Mouse (Mus musculus) embryo, embryonic 10.5 days (tissue): Measurements from ENCODE around the gene Vmn1r9.
"Not testable (repeated sequence)": the region's sequence is repeated elsewhere in the genome, so short reads cannot be mapped to it uniquely, and the experiment has no call there.

Experiments used
- DNase-seq: peaks from one replicate; pipeline ENCODE4 v3.0.0-alpha.2; 2015; ENCODE audit warnings: low spot score

Gene Vmn1r9

GRCm38 (mm10) chr6:57066487-57066886 lies at the start of gene Vmn1r9:
TSS of gene Vmn1r9 (plus strand) at chr6:57066787.
- DNase-seq, result no peak

GRCm38 (mm10) chr6:57025224-57025623 lies 41.4 kb upstream of the Vmn1r9 start, which contains the start of gene Vmn1r7:
TSS of gene Vmn1r7 (minus strand) at chr6:57025324.
- DNase-seq, result not testable (repeated sequence)

GRCm38 (mm10) chr6:57031984-57032383 lies 34.6 kb upstream of the Vmn1r9 start, which contains the start of gene Vmn1r8:
TSS of gene Vmn1r8 (plus strand) at chr6:57032284.
- no peak for DNase-seq

- DNase-seq, result no peak
These were observed 31.9 kb upstream of the Vmn1r9 start for GRCm38 (mm10) chr6:57034674-57035073.

- DNase-seq, result peak; percentile 5
These were observed 2.9 kb upstream of the Vmn1r9 start for GRCm38 (mm10) chr6:57063730-57064129.

- peak; percentile 33 for DNase-seq
These were observed 39.8 kb downstream of the Vmn1r9 start for GRCm38 (mm10) chr6:57106358-57106757.

- DNase-seq, result no peak
These were observed 42.6 kb downstream of the Vmn1r9 start, which contains the start of gene Vmn1r10 for GRCm38 (mm10) chr6:57109154-57109553. TSS of gene Vmn1r10 (plus strand) at chr6:57109454.
